Mouse (Mus musculus) spleen, embryonic (tissue): Measurements from ENCODE around the gene Cort.

ENCODE experiments used
- CTCF ChIA-PET: fragments of 350-600 bp; sonication (Branson Sonifier 250); formaldehyde crosslinking; loops from one replicate; lab custom pipeline; 2022; lab: Charles Lee

Cort gene

DNA sequence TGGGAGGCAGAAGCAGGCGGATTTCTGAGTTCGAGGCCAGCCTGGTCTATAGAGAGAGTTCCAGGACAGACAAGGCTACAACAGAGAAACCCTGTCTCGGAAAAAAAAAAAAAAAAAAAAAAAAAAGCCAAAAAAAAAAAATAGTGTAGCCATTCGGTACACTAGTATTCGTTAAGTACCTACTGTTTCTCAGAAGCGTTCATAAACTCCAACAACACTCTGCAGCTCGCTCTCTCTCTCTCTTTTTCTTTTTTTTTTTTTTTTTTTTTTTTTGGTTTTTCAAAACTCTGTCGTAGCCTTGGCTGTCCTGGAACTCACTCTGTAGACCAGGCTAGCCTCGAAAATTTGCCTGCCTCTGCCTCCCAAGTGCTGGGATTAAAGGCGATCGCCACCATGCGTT, 26.1 kb downstream of the Cort start:
- CTCF ChIA-PET, result interaction anchor here (0.6 kb wide), 2 partner anchors 27 to 671 kb away, joined by 3 to 5 read pairs; no protein-coding TSS in a partner anchor

DNA sequence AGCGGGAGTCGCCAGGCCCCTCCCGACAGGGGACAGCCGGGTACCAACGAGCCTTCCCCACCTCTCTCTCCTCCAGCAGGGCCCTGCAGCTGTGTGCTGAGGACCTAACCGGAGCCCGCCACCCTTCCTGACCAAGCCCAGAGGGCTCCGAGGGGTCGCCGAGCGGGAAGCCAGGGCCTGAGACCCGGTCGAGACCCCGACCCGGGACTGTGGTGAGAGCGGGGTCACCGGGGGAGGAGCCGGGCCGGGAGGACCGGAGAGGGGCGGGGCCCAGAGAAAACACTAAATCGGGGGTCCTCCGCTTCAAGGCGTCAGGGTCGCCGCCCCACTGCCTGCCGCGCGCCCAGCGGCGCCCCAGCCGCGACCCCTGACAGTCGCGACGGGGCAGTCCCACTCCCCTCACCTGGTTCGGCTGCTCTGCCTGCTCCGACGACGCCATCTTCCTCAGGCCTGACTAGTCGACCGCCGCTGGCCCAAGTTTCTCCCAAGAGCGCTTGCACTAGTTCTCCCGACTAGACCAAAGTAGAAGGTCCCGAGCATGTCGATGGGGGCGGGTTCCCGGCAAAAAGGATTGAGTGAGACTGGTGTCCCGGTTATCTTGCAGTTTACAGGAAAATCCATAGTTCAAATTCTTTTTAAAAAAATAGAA, 27.1 kb downstream of the Cort start, which contains the start of gene Pex14:
Pex14 (minus strand) TSS at position 508 of the 649 bp plus-strand sequence.
- CTCF ChIA-PET, result no interaction called here

DNA sequence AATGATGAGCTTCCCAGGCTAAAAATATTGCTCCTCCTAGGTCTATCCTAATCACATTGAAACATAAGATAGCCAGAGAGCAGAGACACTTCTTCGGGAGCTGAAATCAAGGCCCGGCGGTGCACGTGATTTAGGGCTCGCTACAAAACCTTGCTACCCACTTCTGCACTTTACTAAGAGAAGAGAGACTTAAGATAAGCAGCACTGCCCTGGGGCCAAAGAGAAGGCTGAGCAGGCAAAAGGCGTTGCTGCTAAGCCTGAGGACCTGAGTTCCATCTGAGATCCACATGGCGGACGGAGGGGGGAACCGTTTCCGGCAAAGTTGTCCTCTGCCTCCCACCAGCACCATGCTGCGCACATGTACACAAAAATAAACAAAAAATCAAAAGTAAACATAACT, 28.0 kb downstream of the Cort start:
- CTCF ChIA-PET, result no interaction called here

DNA sequence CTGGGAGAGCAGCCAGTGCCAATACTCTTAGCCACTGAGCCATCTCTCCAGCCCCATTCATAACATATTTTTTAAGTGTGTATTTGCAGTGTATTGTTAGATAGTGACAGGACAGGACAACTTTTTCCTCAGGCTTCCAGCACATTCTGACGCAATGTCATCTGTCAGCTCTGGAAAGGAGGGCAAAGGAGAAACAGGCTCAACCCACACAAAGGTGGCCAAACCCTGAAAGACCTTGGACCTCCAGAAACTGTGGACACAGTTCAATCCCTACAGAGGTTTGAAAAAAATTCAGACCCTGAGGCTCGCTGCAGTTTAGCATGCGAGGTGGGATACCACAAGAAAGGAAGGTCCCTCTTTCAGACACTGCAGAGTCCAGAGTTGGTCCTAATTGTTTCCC, 28.6 kb downstream of the Cort start:
- CTCF ChIA-PET, result no interaction called here

DNA sequence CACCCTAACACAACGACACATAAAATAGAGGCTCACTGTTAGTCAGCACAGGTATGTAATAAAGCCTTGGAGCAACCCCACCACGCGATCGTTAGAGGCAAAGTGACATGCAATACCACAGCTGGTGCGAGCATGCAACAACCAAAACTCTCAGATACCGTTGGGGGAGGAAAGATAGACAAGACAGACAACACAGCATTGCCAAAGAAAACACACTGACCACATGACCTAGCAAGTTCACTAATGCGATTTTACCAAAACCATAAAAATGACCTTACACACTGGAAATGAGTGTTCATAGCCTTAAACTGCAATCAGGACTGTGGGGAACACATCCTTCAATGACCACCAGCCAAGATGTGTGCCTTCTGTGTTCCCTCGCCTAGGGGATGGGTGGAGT, 35.2 kb downstream of the Cort start:
- CTCF ChIA-PET, result no interaction called here

DNA sequence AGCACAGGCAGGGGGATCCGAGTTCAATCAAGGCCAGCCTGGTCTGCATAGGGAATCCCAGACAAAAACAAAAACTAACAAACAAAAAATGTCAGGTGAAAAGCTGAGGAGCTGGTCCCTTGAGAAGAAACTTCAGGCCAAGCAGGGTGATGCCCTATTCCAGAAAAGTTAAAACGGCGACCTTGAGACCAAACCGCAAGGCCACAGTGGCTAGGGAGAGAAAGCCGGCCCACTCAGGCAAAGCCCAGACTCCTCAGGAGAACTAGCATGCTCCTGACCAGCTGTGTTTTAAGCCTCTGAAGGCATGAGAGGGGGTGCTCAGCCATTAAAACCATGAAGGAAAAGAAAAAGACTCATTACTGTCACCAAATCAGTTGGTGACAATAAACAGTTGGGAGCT, 41.2 kb downstream of the Cort start:
- CTCF ChIA-PET, result no interaction called here

DNA sequence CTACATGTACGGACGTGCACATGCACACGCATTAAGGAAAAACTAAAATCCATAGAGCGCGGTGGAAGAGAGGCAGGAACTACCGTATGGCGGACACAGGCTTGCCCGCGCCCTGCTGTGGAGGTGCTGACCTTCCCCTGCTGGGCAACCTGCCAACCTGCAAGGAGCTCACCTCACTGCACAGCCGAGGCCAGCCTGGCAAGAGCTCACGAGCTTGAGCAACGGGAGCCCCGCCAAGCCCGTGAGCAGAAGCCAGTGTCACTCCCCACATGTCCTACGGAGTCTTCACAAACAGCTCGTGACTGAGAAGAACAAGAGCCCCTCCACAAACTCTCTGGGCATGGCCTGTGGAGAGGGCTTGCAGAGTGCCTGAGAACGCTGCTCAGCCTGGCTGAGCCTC, 45.0 kb downstream of the Cort start:
- CTCF ChIA-PET, result no interaction called here

DNA sequence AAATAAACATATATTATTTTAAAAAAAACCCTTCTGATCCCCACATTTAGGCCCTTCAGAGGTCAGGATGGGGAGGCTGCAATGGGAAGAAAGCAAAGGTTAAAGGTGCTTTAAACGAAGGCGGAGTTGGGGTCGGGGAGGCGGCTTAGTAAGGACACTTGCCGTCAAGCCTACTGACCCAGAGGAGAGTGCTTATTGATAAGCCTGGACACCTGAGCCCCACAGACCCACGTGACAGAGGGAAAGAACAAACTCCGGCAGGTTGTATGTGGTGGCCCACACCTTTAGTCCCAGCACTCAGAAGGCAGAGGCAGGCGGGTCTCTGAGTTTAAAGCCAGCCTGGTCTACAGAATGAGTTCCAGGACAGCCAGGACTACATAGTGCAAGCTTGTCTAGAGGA, 46.5 kb downstream of the Cort start:
- CTCF ChIA-PET, result no interaction called here

DNA sequence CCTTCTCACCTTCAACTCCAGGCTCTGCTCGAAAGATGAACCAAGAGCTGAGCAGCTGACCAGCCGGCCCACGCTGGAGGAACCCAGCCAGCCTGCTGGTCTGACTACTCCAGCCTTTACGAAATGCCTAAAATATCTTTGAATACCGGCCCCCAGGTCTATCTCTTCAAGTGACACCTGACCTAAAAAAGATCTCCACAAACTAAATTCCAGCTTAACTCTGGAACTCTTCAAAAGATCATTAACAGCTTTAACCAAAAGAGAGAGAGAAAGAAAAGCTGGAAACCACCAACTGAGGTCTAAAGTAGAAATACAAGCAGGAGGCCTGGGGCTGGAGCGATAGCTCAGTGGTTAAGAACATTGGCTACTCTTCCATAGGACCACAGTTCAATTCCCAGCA, 46.9 kb downstream of the Cort start:
- CTCF ChIA-PET, result interaction anchor here (0.6 kb wide), 1 partner anchor 511 kb away, joined by 6 read pairs; no protein-coding TSS in a partner anchor

DNA sequence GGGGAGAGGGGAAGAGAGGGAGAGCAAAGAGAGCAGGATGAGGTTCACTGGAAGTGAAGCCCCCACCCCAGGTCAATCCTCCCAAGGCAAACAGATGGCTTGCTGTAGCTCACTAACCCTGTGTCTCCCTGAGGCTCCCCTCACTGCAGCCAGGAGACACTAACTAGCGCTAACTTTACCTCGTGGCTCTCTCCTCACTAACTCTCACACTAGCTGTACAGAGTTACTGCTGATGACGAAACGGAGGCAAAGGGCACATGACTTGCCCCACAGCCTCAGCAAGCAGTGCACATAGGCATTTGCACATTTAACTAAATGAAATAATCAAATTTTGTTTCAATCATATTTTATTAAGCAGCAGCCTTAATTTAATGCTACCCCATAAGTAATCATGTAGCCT, 48.3 kb downstream of the Cort start:
- CTCF ChIA-PET, result interaction anchor here (0.6 kb wide), 2 partner anchors 12 to 1057 kb away, joined by 3 to 12 read pairs; no protein-coding TSS in a partner anchor

DNA sequence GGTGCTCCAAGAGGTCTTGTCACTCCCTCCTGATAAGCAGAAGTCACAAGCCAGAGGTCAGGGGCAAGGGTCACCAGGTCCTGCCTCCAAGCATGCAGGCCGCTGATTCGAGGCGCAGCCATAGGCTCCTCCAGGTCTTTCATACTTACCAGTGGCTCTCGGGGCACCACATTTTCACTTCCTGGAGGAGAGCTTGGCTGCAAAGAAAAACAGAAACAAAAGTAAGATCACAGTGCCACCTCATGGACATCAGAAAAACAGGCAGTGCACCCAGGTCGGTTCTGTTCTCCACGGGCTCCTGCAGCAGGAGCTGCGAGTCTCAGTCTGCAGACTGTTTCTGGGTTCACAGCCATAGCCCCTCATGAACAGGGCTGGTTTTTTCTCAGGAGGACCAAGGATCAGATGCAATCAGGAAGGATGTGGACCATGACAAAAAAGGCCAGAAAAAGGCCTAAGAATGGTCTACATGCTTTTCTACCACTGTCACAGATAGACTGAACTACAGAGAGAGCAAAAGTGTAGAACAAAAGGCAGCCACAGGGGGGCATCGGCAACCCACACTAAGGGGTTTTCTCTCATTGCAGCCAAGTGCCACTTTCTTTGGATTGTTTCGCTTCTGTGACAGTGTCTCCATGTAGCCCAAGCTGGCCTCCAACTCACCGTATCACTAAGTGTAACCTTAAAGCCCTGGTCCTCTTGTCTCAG, 50.5 kb downstream of the Cort start:
- CTCF ChIA-PET, result interaction anchor here (0.7 to 1.0 kb wide), 2 partner anchors 332 to 372 kb away, joined by 3 read pairs; no protein-coding TSS in a partner anchor

DNA sequence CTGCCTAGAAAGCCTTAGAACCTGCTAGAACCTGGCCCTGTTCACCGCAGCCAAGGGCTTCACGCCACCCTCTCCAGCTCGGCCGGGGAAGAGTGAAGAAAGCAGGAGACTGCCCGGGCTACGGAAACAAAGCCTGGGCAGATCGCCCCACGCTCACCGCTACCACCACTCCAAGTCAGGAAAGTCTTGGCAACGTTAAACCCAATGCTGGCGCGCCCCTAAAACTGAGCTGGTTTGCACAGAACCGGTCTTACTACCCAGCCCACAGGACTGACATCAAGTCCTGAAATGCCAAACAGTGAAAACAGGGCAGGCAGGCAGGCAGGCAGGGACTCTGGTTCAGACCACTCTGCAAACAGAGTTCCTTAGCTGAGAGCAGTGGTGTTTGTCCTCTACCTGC, 51.5 kb downstream of the Cort start:
- CTCF ChIA-PET, result interaction anchor here (0.5 kb wide), 1 partner anchor 9 kb away, joined by 3 read pairs; no protein-coding TSS in a partner anchor
